Mouse (Mus musculus): ENCODE results near the gene Cep152.

DNA sequence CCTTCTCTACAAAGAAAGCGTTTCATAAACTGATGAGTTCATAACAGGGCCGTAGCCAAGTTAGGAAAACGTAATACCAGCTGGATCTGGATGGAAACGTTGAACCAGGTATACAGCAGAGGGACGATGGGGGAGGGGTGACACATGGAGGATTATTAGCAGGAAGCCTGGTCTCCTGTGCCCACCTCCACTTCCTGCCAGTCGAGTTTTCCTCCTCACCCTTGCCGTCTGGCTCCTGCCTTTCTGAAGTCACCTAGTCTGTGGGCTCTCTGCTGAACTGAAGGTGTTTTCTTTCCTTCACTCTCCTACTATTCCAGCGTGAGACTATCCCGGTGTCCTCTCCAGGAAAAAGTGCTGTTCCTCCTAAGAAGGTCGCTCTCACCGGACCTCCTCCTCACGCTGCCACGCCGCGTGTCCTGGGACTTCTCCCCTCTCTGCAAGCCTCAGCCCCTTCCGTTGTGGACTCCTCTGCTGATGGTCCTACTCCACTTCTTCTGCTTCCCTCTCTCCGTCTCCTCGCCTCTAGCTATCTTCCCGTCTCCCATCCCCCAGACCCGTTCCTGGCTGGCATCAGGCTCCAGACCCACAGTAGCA lies 35.7 kb upstream of the Cep152 start:
- TF ChIP-seq RAD21 (IDR thresholded peaks at IDR 0.05; ENCODE audit: low read depth, low read length) (no peak), RCOR1 (conservative IDR thresholded peaks at IDR 0.05; ENCODE audit: low read depth, low read length) (no peak), CTCF (conservative IDR thresholded peaks at IDR 0.05 in 1 of 2, IDR thresholded peaks at IDR 0.05 in 1 of 2; ENCODE audit: low read depth in 2 of 2, low read length in 2 of 2) (no peak), ZC3H11A (IDR thresholded peaks at IDR 0.05; ENCODE audit: low read depth, low read length) (no peak), KAT2A (IDR thresholded peaks at IDR 0.05; ENCODE audit: insufficient replicate concordance, low read length) (no peak), IRF4 (IDR thresholded peaks at IDR 0.05; ENCODE audit: low read depth, low read length) (no peak), E2F4 (IDR thresholded peaks at IDR 0.05; ENCODE audit: insufficient replicate concordance, low read depth, low read length) (no peak), POLR2AphosphoS2 (IDR thresholded peaks at IDR 0.05; ENCODE audit: low read depth, low read length) (no peak), EP300 (IDR thresholded peaks at IDR 0.05; ENCODE audit: low read length) (no peak)

All from CH12.LX (cell line).